Mouse (Mus musculus) midbrain, embryonic 11.5 days (tissue): ENCODE results near the gene Dennd2c. TPM values are rescaled to one million over a fixed set of nuclear protein-coding genes. Genes with fewer than 3 reads are reported as not detected.
"Not testable (repeated sequence)": the region's sequence is repeated elsewhere in the genome, so short reads cannot be mapped to it uniquely, and the experiment has no call there.

Experiments
- ATAC-seq: fragments of 200-750 bp; cut with Nextera tagmentation; 2 replicates; pipeline ENCODE4 v1.8.0; 2017; ENCODE audit warnings: moderate TSS enrichment, moderate library complexity; ENCODE audit not compliant: low FRiP score
- DNase-seq: peaks from one replicate; pipeline ENCODE4 v3.0.0; 2015; ENCODE audit warnings: low spot score; ENCODE audit errors: missing footprints
- H3K27ac ChIP-seq: fragments of 300-500 bp; sonication (generic); 2 replicates; pipeline ENCODE4 v1.5.1; 2014; ENCODE audit warnings: low read depth, low read length
- H3K27me3 ChIP-seq: fragments of 300-500 bp; sonication (generic); 2 replicates; pipeline ENCODE4 v1.6.1; 2014; ENCODE audit warnings: mild to moderate bottlenecking, low read length, moderate library complexity, mixed read lengths; ENCODE audit not compliant: control insufficient read depth, insufficient read depth
- H3K36me3 ChIP-seq: fragments of 300-500 bp; sonication (generic); 2 replicates; pipeline ENCODE4 v1.6.1; 2014; ENCODE audit warnings: mild to moderate bottlenecking, low read length, moderate library complexity, mixed read lengths; ENCODE audit not compliant: control insufficient read depth, insufficient read depth
- H3K4me1 ChIP-seq: fragments of 300-500 bp; sonication (generic); 2 replicates; pipeline ENCODE4 v1.6.1; 2014; ENCODE audit warnings: low read length; ENCODE audit not compliant: control insufficient read depth, insufficient read depth
- H3K4me2 ChIP-seq: fragments of 300-500 bp; sonication (generic); 2 replicates; pipeline ENCODE4 v1.6.1; 2014; ENCODE audit warnings: mild to moderate bottlenecking, moderate library complexity
- H3K4me3 ChIP-seq: fragments of 300-500 bp; sonication (generic); 2 replicates; pipeline ENCODE4 v1.5.1; 2014; ENCODE audit warnings: low read depth, low read length
- H3K9ac ChIP-seq: fragments of 300-500 bp; sonication (generic); 2 replicates; pipeline ENCODE4 v1.6.1; 2014; ENCODE audit warnings: low read length
- H3K9me3 ChIP-seq: fragments of 300-500 bp; sonication (generic); 2 replicates; pipeline ENCODE4 v1.6.1; 2016; ENCODE audit warnings: low read length; ENCODE audit not compliant: control insufficient read depth
- WGBS: fragments of 180-500 bp; shearing (Covaris S2); extraction: QIAGEN DNeasy Blood & Tissue Kit; methylation state at CpG from one replicate; pipeline ENCODE4 v1.1.7; 2014; 5-methylcytosine and 5-hydroxymethylcytosine counted together
- polyA plus RNA-seq: library from polyadenylated mRNA; unstranded; fragments of >200 nt; fragmentation: Nextera tagmentation; extraction: Ambion mirVana; gene quantifications from 2 replicates; pipeline ENCODE4 v1.2.1, GENCODE M21; 2014

The Dennd2c gene
- polyA plus RNA-seq, 1 experiment from 2014 or later = 1.4 TPM

- no peaks in the 10 kb centered on the region for H3K27me3 ChIP-seq
- no peak overlapping the region for H3K27ac ChIP-seq
- no peak for ATAC-seq
- no peaks in the 10 kb centered on the region for H3K36me3 ChIP-seq
- 83% methylated on average over 5 of the region's 5 CpGs for WGBS
- H3K9me3 ChIP-seq = no peaks in the 10 kb centered on the region
- H3K4me2 ChIP-seq = no peak overlapping the region
- H3K4me3 ChIP-seq = no peak overlapping the region
- no peak overlapping the region for H3K9ac ChIP-seq
- no peak for DNase-seq
- no peaks in the 10 kb centered on the region for H3K4me1 ChIP-seq
Measured at GRCm38 (mm10) chr3:103213537-103213936, 111.1 kb downstream of the Dennd2c start.

- WGBS = 83% methylated on average over 8 of the region's 8 CpGs
- no peak for ATAC-seq
- no peak overlapping the region for H3K4me3 ChIP-seq
- DNase-seq = no peak
- no peaks in the 10 kb centered on the region for H3K9me3 ChIP-seq
- H3K36me3 ChIP-seq = no peaks in the 10 kb centered on the region
- H3K4me1 ChIP-seq = no peaks in the 10 kb centered on the region
- no peaks in the 10 kb centered on the region for H3K27me3 ChIP-seq
- H3K27ac ChIP-seq = no peak overlapping the region
- no peak overlapping the region for H3K9ac ChIP-seq
- no peak overlapping the region for H3K4me2 ChIP-seq
Measured at GRCm38 (mm10) chr3:103214593-103215285, 112.3 kb downstream of the Dennd2c start.

- H3K9ac ChIP-seq, H3K4me2 ChIP-seq, ATAC-seq, H3K4me1 ChIP-seq, H3K9me3 ChIP-seq, H3K27me3 ChIP-seq, H3K4me3 ChIP-seq, DNase-seq, H3K27ac ChIP-seq, H3K36me3 ChIP-seq: not testable (repeated sequence)
- WGBS = 90% methylated on average over 8 of the region's 8 CpGs
Measured at GRCm38 (mm10) chr3:103215399-103215798, 113.0 kb downstream of the Dennd2c start.

Other genes with a start within 250 kb of the Dennd2c start
- not detected in 2 replicates for gene Sycp1, start 166.5 kb upstream of the Dennd2c start, polyA plus RNA-seq
- gene Nr1h5, start 138.5 kb upstream of the Dennd2c start, polyA plus RNA-seq = 0.04 and 0.19 TPM in 2 replicates
- gene Sike1, start 106.9 kb upstream of the Dennd2c start, polyA plus RNA-seq = 108 and 116 TPM in 2 replicates
- gene Csde1, start 82.2 kb upstream of the Dennd2c start, polyA plus RNA-seq = 522 and 609 TPM in 2 replicates
- 159 and 167 TPM in 2 replicates for gene Nras, start 44.3 kb upstream of the Dennd2c start, polyA plus RNA-seq
- 0.19 TPM in 1 of 2 replicates, not detected in the other for gene Ampd1, start 28.6 kb upstream of the Dennd2c start, polyA plus RNA-seq
- gene Bcas2, start 69.1 kb downstream of the Dennd2c start, polyA plus RNA-seq = 250 and 276 TPM in 2 replicates
- 21.5 and 25.2 TPM in 2 replicates for gene Trim33, start 176.7 kb downstream of the Dennd2c start, polyA plus RNA-seq